Mouse (Mus musculus) lung, adult 2 months (tissue): ENCODE measurements around the gene Peli1. TPM values are rescaled to one million over a fixed set of nuclear protein-coding genes. Genes with fewer than 3 reads are reported as not detected.
"Not testable (repeated sequence)": the region's sequence is repeated elsewhere in the genome, so short reads cannot be mapped to it uniquely, and the experiment has no call there.

ENCODE experiments used
- DNase-seq: peaks from one replicate; pipeline ENCODE4 v3.0.0; 2022
- H3K4me1 ChIP-seq: fragments of 200-500 bp; 2 replicates; pipeline ENCODE4 v1.6.1; 2011; ENCODE audit warnings: low read length; ENCODE audit not compliant: control insufficient read depth, insufficient read depth
- H3K4me3 ChIP-seq: fragments of 200-500 bp; replicated peaks from 2 replicates; pipeline ENCODE3; 2011; ENCODE audit warnings: low read depth, mild to moderate bottlenecking, control low read depth, low read length; ENCODE audit errors: extremely low read depth
- CTCF ChIP-seq: fragments of 200-500 bp; IDR thresholded peaks from 2 replicates; pipeline ENCODE4 v1.5.1; 2011; ENCODE audit warnings: mild to moderate bottlenecking, low read length, control low read depth; ENCODE audit not compliant: insufficient read depth
- POLR2A ChIP-seq: fragments of 200-500 bp; IDR thresholded peaks from 2 replicates; pipeline ENCODE4 v1.6.1; 2011; ENCODE audit warnings: low read depth, mild to moderate bottlenecking, control low read depth, low read length, borderline replicate concordance; ENCODE audit errors: extremely low read depth
- WGBS: fragments of 180-500 bp; shearing (Covaris S2); methylation state at CpG from one replicate; pipeline ENCODE4 v1.1.7; 2018; 5-methylcytosine and 5-hydroxymethylcytosine counted together
- polyA plus RNA-seq: library from polyadenylated mRNA; depleted of rRNA; stranded (reverse); fragments of >200 nt; gene quantifications from 2 replicates; pipeline ENCODE4 v1.2.3, GENCODE M21; 2012; rRNA removed

Gene Peli1
- polyA plus RNA-seq, 1 experiment, result 24.4 TPM

DNA sequence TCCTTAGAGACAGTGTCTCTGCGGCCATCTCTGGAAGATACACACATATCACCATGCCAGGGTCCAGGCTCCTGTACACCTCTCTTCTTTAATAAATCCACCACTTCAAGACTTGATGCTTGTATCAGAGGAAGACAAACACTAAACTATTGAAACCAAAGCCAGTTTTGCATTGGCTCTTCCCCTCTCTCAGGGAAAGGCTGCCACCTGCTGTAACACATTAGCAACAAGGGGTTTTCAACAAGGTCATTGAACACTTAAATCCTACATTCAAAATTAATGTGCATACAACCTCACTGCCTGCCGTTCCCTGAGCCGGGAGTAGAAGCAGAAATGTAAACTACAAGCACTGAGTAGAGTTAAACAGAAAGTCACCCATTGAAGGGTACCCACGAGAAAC is 87.3 kb downstream of the Peli1 start:
- DNase-seq, result peak; percentile 33
- TF ChIP-seq CTCF, result peak; percentile 61
- no peak for TF ChIP-seq POLR2A
- no peak overlapping the region for H3K4me3 ChIP-seq
- peaks cover 5% of the 10 kb centered on the region for H3K4me1 ChIP-seq
- WGBS, result 22% methylated on average over 4 of the region's 4 CpGs

DNA sequence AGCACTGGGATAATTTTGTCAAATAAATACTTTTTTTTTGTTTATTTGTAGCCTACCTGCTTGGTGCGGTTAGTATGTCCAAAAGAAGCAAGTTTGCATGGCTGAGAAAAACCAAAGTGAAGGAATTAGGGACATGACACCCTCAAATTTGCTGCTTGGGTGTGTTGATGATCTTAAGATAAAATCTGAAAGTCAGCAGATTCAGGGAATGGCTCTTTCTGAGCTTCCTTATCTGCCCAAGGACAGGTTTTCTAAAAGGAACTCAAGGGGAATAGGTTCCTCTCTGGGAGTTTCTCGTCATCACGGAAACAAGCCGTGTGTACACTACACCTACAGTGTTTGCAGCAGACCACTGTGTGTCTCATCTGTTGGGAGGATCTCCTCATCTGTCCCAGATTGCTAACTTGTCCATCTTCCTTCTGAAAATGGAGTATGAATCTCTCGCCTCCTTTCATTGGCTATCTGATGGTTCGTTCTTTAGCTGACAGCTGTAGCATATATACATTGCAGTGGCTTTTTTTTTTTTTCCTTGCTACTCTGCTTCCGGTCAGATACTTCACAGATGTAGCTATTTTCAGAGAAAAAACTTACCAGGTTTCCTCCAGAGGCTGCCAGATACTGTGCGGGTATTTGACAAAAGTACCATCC is 88.0 kb downstream of the Peli1 start:
- WGBS, result 71% methylated on average over 8 of the region's 8 CpGs
- TF ChIP-seq POLR2A (no peak), CTCF (no peak)
- Histone ChIP-seq H3K4me1 (peaks cover 2% of the 10 kb centered on the region; the same call in 1 of the 2 replicates), H3K4me3 (no peak overlapping the region)
- no peak for DNase-seq

DNA sequence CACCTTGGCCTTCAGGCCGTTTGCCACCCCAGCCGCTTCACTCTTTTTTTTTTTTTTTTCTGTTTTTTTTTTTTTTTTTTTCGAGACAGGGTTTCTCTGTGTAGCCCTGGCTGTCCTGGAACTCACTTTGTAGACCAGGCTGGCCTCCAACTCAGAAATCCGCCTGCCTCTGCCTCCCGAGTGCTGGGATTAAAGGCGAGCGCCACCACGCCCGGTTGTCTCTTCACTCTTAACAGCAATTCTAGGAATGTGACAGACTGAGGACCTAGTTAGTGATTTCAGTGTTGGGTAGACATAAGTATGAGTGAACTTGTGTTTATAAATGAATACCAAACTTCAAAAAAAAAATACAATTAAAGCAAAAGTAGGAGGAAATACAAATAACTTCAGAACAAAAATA is 88.8 kb downstream of the Peli1 start:
- not testable (repeated sequence) for H3K4me1 ChIP-seq, H3K4me3 ChIP-seq, DNase-seq
- WGBS, result 85% methylated on average over 9 of the region's 9 CpGs

DNA sequence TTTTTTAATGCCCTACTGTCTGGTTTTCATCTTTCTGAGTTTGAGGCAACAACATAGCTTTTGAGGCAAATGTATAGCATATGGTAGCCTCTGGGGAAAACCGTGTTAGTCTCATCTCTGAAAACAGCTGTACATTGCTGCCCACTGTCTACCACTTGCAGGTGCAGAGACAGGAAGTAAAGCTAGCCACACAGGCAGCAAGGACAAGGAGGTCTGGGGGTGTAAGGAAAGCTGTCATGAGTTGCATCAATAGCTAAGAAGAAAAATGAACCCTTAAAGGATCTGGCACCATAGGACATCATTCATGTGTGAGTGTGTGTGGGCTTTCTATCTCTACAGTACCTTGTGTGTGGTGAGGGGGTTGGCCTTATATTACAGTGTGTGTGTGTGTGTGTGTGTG is 89.6 kb downstream of the Peli1 start:
- H3K4me1 ChIP-seq, result peaks cover 3% of the 10 kb centered on the region; the same call in 1 of the 2 replicates
- no peak for DNase-seq
- H3K4me3 ChIP-seq, result no peak overlapping the region
- WGBS, result 53% methylated on average over 1 of the region's 1 CpGs
- no peak for TF ChIP-seq CTCF
- TF ChIP-seq POLR2A, result no peak

DNA sequence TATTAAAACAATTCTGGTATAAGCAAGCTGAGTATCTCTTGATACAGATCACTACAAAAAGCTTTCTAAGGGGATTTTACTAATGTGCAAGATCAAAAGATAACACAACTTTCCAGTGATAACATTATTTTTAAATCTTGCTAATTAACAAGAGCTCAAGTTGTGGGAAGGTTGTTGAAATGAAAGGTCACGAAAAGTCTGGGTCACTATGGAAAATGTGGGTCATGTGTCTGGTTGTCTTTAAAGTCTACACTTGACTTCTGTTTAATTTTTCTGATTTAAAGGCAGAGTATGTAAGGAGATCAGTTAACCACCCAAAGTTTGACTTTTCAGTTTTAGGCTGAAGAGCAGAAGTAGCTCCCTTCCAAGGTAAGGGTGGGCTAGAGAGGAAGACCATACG is 90.5 kb downstream of the Peli1 start:
- H3K4me1 ChIP-seq, result peaks cover 3% of the 10 kb centered on the region; the same call in 1 of the 2 replicates
- TF ChIP-seq POLR2A (no peak), CTCF (no peak)
- DNase-seq, result no peak
- no peak overlapping the region for H3K4me3 ChIP-seq
- WGBS, result 85% methylated on average over 2 of the region's 2 CpGs

DNA sequence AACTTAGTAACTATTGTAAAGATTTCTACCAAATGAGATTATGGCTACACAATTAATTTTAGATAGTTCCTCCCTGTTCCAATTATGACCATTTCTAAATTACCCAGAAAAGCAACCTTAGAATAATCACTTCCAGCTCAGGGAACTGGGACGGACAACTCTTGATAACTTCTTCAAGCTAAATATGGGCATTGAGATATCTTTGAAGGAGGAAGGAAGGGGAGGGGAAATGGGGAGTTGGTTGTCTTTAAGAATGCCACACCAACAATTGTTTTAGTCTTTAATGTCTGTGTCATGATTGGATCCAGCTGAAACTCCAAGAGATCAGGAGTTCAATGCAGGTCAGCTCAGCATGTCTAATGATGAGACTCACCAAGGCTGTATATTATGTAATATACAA is 91.6 kb downstream of the Peli1 start:
- no peak overlapping the region for H3K4me3 ChIP-seq
- TF ChIP-seq POLR2A, result no peak
- no peak for TF ChIP-seq CTCF
- no peak for DNase-seq
- WGBS, result 40% methylated on average over 1 of the region's 1 CpGs
- peaks cover 3% of the 10 kb centered on the region; the same call in 1 of the 2 replicates for H3K4me1 ChIP-seq

DNA sequence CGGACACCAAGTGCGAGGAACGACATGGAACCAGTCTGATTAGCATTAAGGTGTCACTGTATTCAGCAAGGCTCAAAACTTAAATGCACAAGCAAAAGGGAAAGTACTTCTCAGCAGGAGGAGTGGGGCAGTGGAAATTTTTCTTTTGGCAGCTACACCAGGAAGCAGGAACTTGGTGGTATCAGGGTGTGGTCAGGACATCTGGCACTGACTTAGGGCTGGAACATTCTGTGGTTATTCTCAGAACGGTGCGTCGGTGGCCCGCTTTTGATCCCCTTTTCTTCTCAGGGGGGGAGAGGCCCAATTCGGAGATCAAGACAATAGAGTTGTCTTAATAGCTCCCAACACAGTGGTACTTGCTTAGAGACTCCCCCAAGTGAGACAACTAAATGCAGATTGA is 100.7 kb downstream of the Peli1 start:
- DNase-seq, H3K4me1 ChIP-seq, H3K4me3 ChIP-seq: not testable (repeated sequence)
- WGBS, result 62% methylated on average over 8 of the region's 8 CpGs

DNA sequence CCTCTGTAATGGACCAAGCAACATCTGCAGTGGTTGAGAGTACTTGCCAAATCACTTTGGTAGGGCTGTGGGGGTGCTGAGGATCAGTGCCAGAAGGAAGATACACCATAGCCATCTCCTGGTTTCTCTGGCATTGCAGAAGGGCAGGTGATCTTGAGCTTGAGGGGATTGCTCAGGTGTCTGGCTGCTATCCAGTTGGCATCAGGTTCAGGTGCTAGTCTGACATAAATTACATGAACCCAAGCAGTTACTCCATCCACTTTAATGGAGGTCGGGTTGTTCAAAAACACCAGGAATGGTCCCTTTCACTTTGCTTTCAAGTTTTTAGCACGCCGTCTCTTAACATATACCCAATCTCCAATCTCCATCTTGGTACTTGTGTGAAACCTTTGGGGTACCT is 103.8 kb downstream of the Peli1 start:
- TF ChIP-seq POLR2A (no peak), CTCF (no peak)
- DNase-seq, result no peak
- Histone ChIP-seq H3K4me1 (no peaks in the 10 kb centered on the region), H3K4me3 (no peak overlapping the region)
- 90% methylated on average over 3 of the region's 3 CpGs for WGBS

Other genes starting within 250 kb of the Peli1 start
- gene Vps54, start 148.0 kb downstream of the Peli1 start, polyA plus RNA-seq, result 10.1 and 21.3 TPM in 2 replicates